Mouse (Mus musculus) C2C12 (cell line): ENCODE measurements around the gene Slc35e4.

Experiments
- CEBPB ChIP-seq: IDR thresholded peaks from one replicate; pipeline ENCODE4 v1.6.1; 2011; ENCODE audit warnings: low read depth, mild to moderate bottlenecking, control low read depth, moderate library complexity
- CTCF ChIP-seq: IDR thresholded peaks from one replicate; pipeline ENCODE4 v1.5.1; 2011; ENCODE audit not compliant: control insufficient read depth, insufficient read depth, insufficient read length
- MYOD1 ChIP-seq: IDR thresholded peaks from one replicate; pipeline ENCODE4 v1.6.1; 2011; ENCODE audit warnings: low read depth; ENCODE audit not compliant: control insufficient read depth, insufficient read length
- USF1 ChIP-seq: IDR thresholded peaks from one replicate; pipeline ENCODE4 v1.6.1; 2011; ENCODE audit warnings: low read depth, mild to moderate bottlenecking, control low read depth, moderate library complexity

DNA sequence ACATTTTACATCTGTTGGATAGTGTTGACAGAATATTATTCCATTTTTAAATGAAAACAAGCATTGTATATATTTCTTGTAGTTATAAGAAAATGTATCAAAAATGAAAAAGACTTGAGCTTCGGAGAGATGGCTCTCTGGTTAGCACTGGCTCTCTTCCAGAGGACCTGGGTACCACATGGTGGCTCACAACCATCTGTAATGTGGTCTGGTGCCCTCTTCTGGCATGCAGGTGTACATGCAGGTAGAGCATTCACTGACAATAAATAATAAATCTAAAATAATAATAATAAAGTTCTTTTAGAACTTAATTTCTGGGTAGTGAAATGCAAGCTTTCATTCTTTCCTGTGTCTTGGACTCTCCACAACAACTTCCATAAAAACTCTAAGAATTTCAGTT lies 4.3 kb upstream of the Slc35e4 start:
- TF ChIP-seq CTCF (no peak), CEBPB (no peak), USF1 (no peak), MYOD1 (no peak)
